Mouse (Mus musculus): ENCODE measurements around the gene Ccr5.
"Not testable (repeated sequence)": the region's sequence is repeated elsewhere in the genome, so short reads cannot be mapped to it uniquely, and the experiment has no call there.

Gene Ccr5

GRCm38 (mm10) chr9:124121387-124122184, at the start of gene Ccr5:
Ccr5 (plus strand) TSS chr9:124121543.
- DNase-seq: no peak

GRCm38 (mm10) chr9:124079803-124080202, 41.5 kb upstream of the Ccr5 start:
- DNase-seq: no peak

GRCm38 (mm10) chr9:124080471-124080870, 40.9 kb upstream of the Ccr5 start:
- DNase-seq: not testable (repeated sequence)

GRCm38 (mm10) chr9:124090441-124090840, 30.9 kb upstream of the Ccr5 start:
- no peak for DNase-seq

GRCm38 (mm10) chr9:124099127-124099526, 22.2 kb upstream of the Ccr5 start:
- DNase-seq: no peak

GRCm38 (mm10) chr9:124100357-124100756, 21.0 kb upstream of the Ccr5 start:
- no peak for DNase-seq

- DNase-seq: no peak
These were observed 19.6 kb upstream of the Ccr5 start, which contains the start of gene Ccr2 for GRCm38 (mm10) chr9:124101723-124102122. Ccr2 (plus strand) TSS chr9:124101950.

GRCm38 (mm10) chr9:124103199-124103598, 18.1 kb upstream of the Ccr5 start:
- DNase-seq: no peak

- no peak for DNase-seq
These were observed 16.1 kb upstream of the Ccr5 start for GRCm38 (mm10) chr9:124105196-124105595.

- no peak for DNase-seq
These were observed 14.1 kb upstream of the Ccr5 start for GRCm38 (mm10) chr9:124107232-124107631.

- DNase-seq: no peak
These were observed 12.8 kb upstream of the Ccr5 start for GRCm38 (mm10) chr9:124108356-124109127.

GRCm38 (mm10) chr9:124111997-124112396, 9.3 kb upstream of the Ccr5 start:
- DNase-seq: no peak

GRCm38 (mm10) chr9:124112591-124113239, 8.6 kb upstream of the Ccr5 start:
- no peak for DNase-seq

GRCm38 (mm10) chr9:124113777-124114176, 7.6 kb upstream of the Ccr5 start:
- no peak for DNase-seq

- no peak for DNase-seq
These were observed 2.9 kb upstream of the Ccr5 start for GRCm38 (mm10) chr9:124118489-124118888.

GRCm38 (mm10) chr9:124125576-124125975, 4.2 kb downstream of the Ccr5 start:
- DNase-seq: no peak

- DNase-seq: no peak
These were observed 5.0 kb downstream of the Ccr5 start for GRCm38 (mm10) chr9:124126373-124126772.

- no peak for DNase-seq
These were observed 6.1 kb downstream of the Ccr5 start for GRCm38 (mm10) chr9:124127412-124127811.

- peak; percentile 1 for DNase-seq
These were observed 7.0 kb downstream of the Ccr5 start for GRCm38 (mm10) chr9:124128379-124128778.

GRCm38 (mm10) chr9:124132899-124133298, 11.6 kb downstream of the Ccr5 start:
- not testable (repeated sequence) for DNase-seq

- not testable (repeated sequence) for DNase-seq
These were observed 13.6 kb downstream of the Ccr5 start for GRCm38 (mm10) chr9:124134919-124135318.

GRCm38 (mm10) chr9:124137619-124138018, 16.3 kb downstream of the Ccr5 start:
- DNase-seq: no peak

- no peak for DNase-seq
These were observed 16.9 kb downstream of the Ccr5 start for GRCm38 (mm10) chr9:124138055-124138775.

All from cerebellum, adult 8-10 months (tissue).